Mouse (Mus musculus) layer of hippocampus, postnatal 25 days (tissue): ENCODE results near the gene Fkbp4. TPM values are rescaled to one million over a fixed set of nuclear protein-coding genes. Genes with fewer than 3 reads are reported as not detected.

Source experiments
- DNase-seq, 2 experiments: peaks; one replicate each; pipeline ENCODE4 v3.0.0; 2022; ENCODE audit warnings: mixed read lengths in 2 of 2, low spot score in 1 of 2; ENCODE audit errors: extremely low spot score in 1 of 2
- total RNA-seq, 2 experiments: library from RNA; stranded (reverse); gene quantifications; 2 replicates each; pipeline ENCODE4 v1.2.3; 2021

Fkbp4 gene
- total RNA-seq, 2 experiments from 2014 or later = 107 to 120 TPM

GRCm38 (mm10) chr6:128437731-128438316, 653 bp downstream of the Fkbp4 start:
- peak; percentile 44 to 46 for DNase-seq

GRCm38 (mm10) chr6:128437288-128437687, 1.2 kb downstream of the Fkbp4 start:
- DNase-seq = no peak

GRCm38 (mm10) chr6:128436356-128437005, 2.0 kb downstream of the Fkbp4 start:
- DNase-seq = no peak

GRCm38 (mm10) chr6:128435474-128435873, 3.0 kb downstream of the Fkbp4 start:
- no peak for DNase-seq

GRCm38 (mm10) chr6:128433566-128433965, 4.9 kb downstream of the Fkbp4 start:
- DNase-seq = no peak

- no peak for DNase-seq
These were observed 6.0 kb downstream of the Fkbp4 start for GRCm38 (mm10) chr6:128432356-128432915.

- no peak for DNase-seq
These were observed 8.7 kb downstream of the Fkbp4 start for GRCm38 (mm10) chr6:128429826-128430225.

- DNase-seq = no peak
These were observed 9.2 kb downstream of the Fkbp4 start for GRCm38 (mm10) chr6:128429300-128429699.

GRCm38 (mm10) chr6:128427571-128427970, 10.9 kb downstream of the Fkbp4 start:
- no peak for DNase-seq

- DNase-seq = no peak
These were observed 13.4 kb downstream of the Fkbp4 start for GRCm38 (mm10) chr6:128425046-128425445.

GRCm38 (mm10) chr6:128424269-128425019, 14.0 kb downstream of the Fkbp4 start, which contains the start of gene Itfg2:
Gene Itfg2, minus strand, starts transcription at chr6:128424931.
- DNase-seq = peak; percentile 90 to 94

- no peak for DNase-seq
These were observed 14.8 kb downstream of the Fkbp4 start for GRCm38 (mm10) chr6:128423496-128424268.

- DNase-seq = no peak
These were observed 17.0 kb downstream of the Fkbp4 start for GRCm38 (mm10) chr6:128421480-128421879.

GRCm38 (mm10) chr6:128421036-128421435, 17.4 kb downstream of the Fkbp4 start:
- DNase-seq = no peak

GRCm38 (mm10) chr6:128418076-128418475, 20.4 kb downstream of the Fkbp4 start:
- no peak for DNase-seq

- no peak for DNase-seq
These were observed 22.3 kb downstream of the Fkbp4 start for GRCm38 (mm10) chr6:128416169-128416568.

GRCm38 (mm10) chr6:128411115-128411514, 27.4 kb downstream of the Fkbp4 start:
- DNase-seq = peak; percentile 85 to 97

GRCm38 (mm10) chr6:128410305-128410704, 28.2 kb downstream of the Fkbp4 start:
- no peak for DNase-seq

GRCm38 (mm10) chr6:128408544-128409125, 29.8 kb downstream of the Fkbp4 start:
- no peak for DNase-seq

GRCm38 (mm10) chr6:128404708-128405107, 33.8 kb downstream of the Fkbp4 start:
- no peak for DNase-seq
